ENCODE assay signal across 25 mouse cellular contexts in genomic region chr4:103700392-103700791, GRCm38 (mm10).
DNase-seq lines count a peak whose midpoint lies in the region; ATAC-seq and TF ChIP-seq lines count a peak whose summit lies in the region.
"Had no signal": no experiment of that assay in that cellular context is flagged by ENCODE, and none has a peak within 500 bp of the region (broad histone marks: within the 10 kb centered on the region; RNA-seq: fewer than 3 reads in every experiment).

No protein-coding gene starts in this region.

- H3K4me2 ChIP-seq in forebrain, embryonic 16.5 days (ENCODE audit: low read length): no peak overlapping the region
- H3K4me2 ChIP-seq in forebrain, embryonic 11.5 days (ENCODE audit: low read depth, low read length, severe bottlenecking): no peak overlapping the region
- no peak overlapping the region for H3K4me2 ChIP-seq in neural tube, embryonic 11.5 days (ENCODE audit: low read depth)
- no peak overlapping the region for H3K4me2 ChIP-seq in hindbrain, postnatal 0 days (ENCODE audit: low read depth, low read length)
- no peak overlapping the region for H3K4me2 ChIP-seq in midbrain, postnatal 0 days (ENCODE audit: low read depth, low read length, poor library complexity, severe bottlenecking)
- H3K4me2 ChIP-seq: heart, embryonic 15.5 days; intestine, embryonic 15.5 days; limb, embryonic 13.5 days; liver, embryonic 12.5 days; neural tube, embryonic 13.5 days; stomach, embryonic 15.5 days had no signal

- intact Hi-C loops in heart, postnatal 36 days (cut with DNase I): no loop called here

- H3K9me3 ChIP-seq in forebrain, embryonic 16.5 days (ENCODE audit: control insufficient read depth, low read length): no peaks in the 10 kb centered on the region
- no peaks in the 10 kb centered on the region for H3K9me3 ChIP-seq in forebrain, embryonic 11.5 days (ENCODE audit: control insufficient read depth, low read length)
- H3K9me3 ChIP-seq in neural tube, embryonic 11.5 days (ENCODE audit: control insufficient read depth, low read length): no peaks in the 10 kb centered on the region
- H3K9me3 ChIP-seq in hindbrain, postnatal 0 days (ENCODE audit: low read length): no peaks in the 10 kb centered on the region
- H3K9me3 ChIP-seq in midbrain, postnatal 0 days (ENCODE audit: low read length): no peaks in the 10 kb centered on the region
- H3K9me3 ChIP-seq: embryonic facial prominence, embryonic 10.5 days; heart, embryonic 15.5 days; intestine, embryonic 15.5 days; limb, embryonic 13.5 days; liver, embryonic 12.5 days; neural tube, embryonic 13.5 days; stomach, embryonic 15.5 days had no signal

- peak; percentile 50 for TF ChIP-seq CTCF in hindbrain, postnatal 0 days (IDR thresholded peaks at IDR 0.05; ENCODE audit: low read depth)
- TF ChIP-seq CTCF in midbrain, postnatal 0 days (IDR thresholded peaks at IDR 0.05): peak; percentile 42

- H3K27ac ChIP-seq in forebrain, embryonic 16.5 days (ENCODE audit: low read length): peak overlapping the region; percentile 47
- no peak overlapping the region for H3K27ac ChIP-seq in forebrain, embryonic 11.5 days (ENCODE audit: low read depth, low read length)
- H3K27ac ChIP-seq in neural tube, embryonic 11.5 days (ENCODE audit: low read depth, low read length): no peak overlapping the region
- no peak overlapping the region; the same call in 1 of the 2 replicates for H3K27ac ChIP-seq in hindbrain, postnatal 0 days
- H3K27ac ChIP-seq in midbrain, postnatal 0 days (ENCODE audit: low read depth, low read length): 0 out of 2 replicates have a peak overlapping the region, but pooled peaks have one; percentile 8
- H3K27ac ChIP-seq: embryonic facial prominence, embryonic 10.5 days; heart, embryonic 15.5 days; intestine, embryonic 15.5 days; limb, embryonic 13.5 days; liver, embryonic 12.5 days; neural tube, embryonic 13.5 days; stomach, embryonic 15.5 days had no signal

- ATAC-seq in forebrain, embryonic 16.5 days: no peak
- no peak for ATAC-seq in forebrain, embryonic 11.5 days (replicated peaks; ENCODE audit: low FRiP score)
- no peak for ATAC-seq in neural tube, embryonic 11.5 days (ENCODE audit: insufficient read depth, low FRiP score, low TSS enrichment)
- peak; percentile 58; the same call in 1 of the 2 replicates for ATAC-seq in hindbrain, postnatal 0 days
- ATAC-seq in midbrain, postnatal 0 days (ENCODE audit: low FRiP score): 0 out of 2 replicates have a peak, but pooled peaks have one; percentile 47
- ATAC-seq: CD4-positive, CD25-positive, alpha-beta regulatory T cell, adult 4 months; intestine, embryonic 15.5 days; liver, embryonic 12.5 days had no signal

- H3K36me3 ChIP-seq in forebrain, embryonic 16.5 days (ENCODE audit: control insufficient read depth, insufficient read depth): no peaks in the 10 kb centered on the region
- H3K36me3 ChIP-seq in forebrain, embryonic 11.5 days (ENCODE audit: control insufficient read depth, insufficient read depth, low read length): no peaks in the 10 kb centered on the region
- no peaks in the 10 kb centered on the region for H3K36me3 ChIP-seq in neural tube, embryonic 11.5 days (ENCODE audit: control insufficient read depth, insufficient read depth, low read length)
- H3K36me3 ChIP-seq in hindbrain, postnatal 0 days (ENCODE audit: insufficient read depth, low read length): no peaks in the 10 kb centered on the region
- no peaks in the 10 kb centered on the region for H3K36me3 ChIP-seq in midbrain, postnatal 0 days (ENCODE audit: insufficient read depth, low read length)
- H3K36me3 ChIP-seq: embryonic facial prominence, embryonic 10.5 days; heart, embryonic 15.5 days; intestine, embryonic 15.5 days; limb, embryonic 13.5 days; liver, embryonic 12.5 days; neural tube, embryonic 13.5 days; stomach, embryonic 15.5 days had no signal

- H3K9ac ChIP-seq in forebrain, embryonic 16.5 days (replicated peaks; ENCODE audit: low read depth, low read length): no peak overlapping the region
- H3K9ac ChIP-seq in forebrain, embryonic 11.5 days (ENCODE audit: low read length): no peak overlapping the region
- no peak overlapping the region for H3K9ac ChIP-seq in neural tube, embryonic 11.5 days (ENCODE audit: low read length)
- no peak overlapping the region for H3K9ac ChIP-seq in hindbrain, postnatal 0 days (replicated peaks; ENCODE audit: low read length)
- no peak overlapping the region for H3K9ac ChIP-seq in midbrain, postnatal 0 days (replicated peaks; ENCODE audit: low read length, poor library complexity, severe bottlenecking)
- H3K9ac ChIP-seq: heart, embryonic 15.5 days; intestine, embryonic 15.5 days; limb, embryonic 13.5 days; liver, embryonic 12.5 days; neural tube, embryonic 13.5 days; stomach, embryonic 15.5 days had no signal

- peaks cover 12% of the 10 kb centered on the region for H3K4me1 ChIP-seq in forebrain, embryonic 16.5 days (replicated peaks; ENCODE audit: control insufficient read depth, insufficient read depth, low read length)
- H3K4me1 ChIP-seq in forebrain, embryonic 11.5 days (replicated peaks; ENCODE audit: control insufficient read depth, insufficient read depth, low read length): no peaks in the 10 kb centered on the region
- no peaks in the 10 kb centered on the region for H3K4me1 ChIP-seq in neural tube, embryonic 11.5 days (ENCODE audit: control insufficient read depth, insufficient read depth, low read length)
- H3K4me1 ChIP-seq in hindbrain, postnatal 0 days (ENCODE audit: insufficient read depth, low read length): peaks cover 8% of the 10 kb centered on the region; the same call in 1 of the 2 replicates
- peaks cover 5% of the 10 kb centered on the region; the same call in 1 of the 2 replicates for H3K4me1 ChIP-seq in midbrain, postnatal 0 days (ENCODE audit: insufficient read depth, low read length)
- H3K4me1 ChIP-seq: heart, embryonic 15.5 days; intestine, embryonic 15.5 days; limb, embryonic 13.5 days; liver, embryonic 12.5 days; stomach, embryonic 15.5 days had no signal

- WGBS in forebrain, embryonic 16.5 days: 50% methylated on average over 6 of the region's 6 CpGs
- WGBS in forebrain, embryonic 11.5 days: 69% methylated on average over 6 of the region's 6 CpGs
- 63% methylated on average over 6 of the region's 6 CpGs for WGBS in neural tube, embryonic 11.5 days
- WGBS in hindbrain, postnatal 0 days: 40% methylated on average over 6 of the region's 6 CpGs
- WGBS in midbrain, postnatal 0 days: 18% methylated on average over 6 of the region's 6 CpGs

- no peaks in the 10 kb centered on the region for H3K27me3 ChIP-seq in forebrain, embryonic 16.5 days (replicated peaks; ENCODE audit: control insufficient read depth, insufficient read depth, low read length)
- no peaks in the 10 kb centered on the region for H3K27me3 ChIP-seq in forebrain, embryonic 11.5 days (ENCODE audit: control insufficient read depth, insufficient read depth, low read length)
- no peaks in the 10 kb centered on the region for H3K27me3 ChIP-seq in neural tube, embryonic 11.5 days (ENCODE audit: control insufficient read depth, insufficient read depth, low read length)
- no peaks in the 10 kb centered on the region for H3K27me3 ChIP-seq in hindbrain, postnatal 0 days (ENCODE audit: insufficient read depth, low read length)
- no peaks in the 10 kb centered on the region for H3K27me3 ChIP-seq in midbrain, postnatal 0 days (ENCODE audit: insufficient read depth, low read length)
- H3K27me3 ChIP-seq: heart, embryonic 15.5 days; limb, embryonic 13.5 days; liver, embryonic 12.5 days; neural tube, embryonic 13.5 days; stomach, embryonic 15.5 days had no signal

- no peak for DNase-seq in forebrain, embryonic 11.5 days (ENCODE audit: low spot score)
- peak; percentile 24 for DNase-seq in neural tube, embryonic 11.5 days (ENCODE audit: low spot score)
- no peak for DNase-seq in neural tube, embryonic 10.5 days (ENCODE audit: extremely low spot score, low spot score)
- peak; percentile 20 for DNase-seq in hindbrain, postnatal 0 days (ENCODE audit: low spot score)
- DNase-seq in midbrain, postnatal 0 days (ENCODE audit: low spot score): peak; percentile 28
- DNase-seq in heart, postnatal 36 days: no peak
- DNase-seq in heart, adult 9 months (ENCODE audit: low spot score in 2 of 2): no peak
- DNase-seq: adrenal gland, postnatal 36 days; cerebellum, adult 11 months; cerebellum, adult 9-11 months; heart, postnatal 4 days; kidney, adult 8-10 months; kidney, postnatal 10 days; layer of hippocampus, postnatal 36 days; lung, adult 18-20 months; thymus, postnatal 4 days had no signal

- H3K4me3 ChIP-seq in forebrain, embryonic 16.5 days (replicated peaks; ENCODE audit: low read length): no peak overlapping the region
- H3K4me3 ChIP-seq in forebrain, embryonic 11.5 days (ENCODE audit: low read depth, low read length): no peak overlapping the region
- no peak overlapping the region for H3K4me3 ChIP-seq in neural tube, embryonic 11.5 days (ENCODE audit: low read depth, low read length)
- no peak overlapping the region for H3K4me3 ChIP-seq in hindbrain, postnatal 0 days (ENCODE audit: low read length)
- H3K4me3 ChIP-seq in midbrain, postnatal 0 days (ENCODE audit: low read depth, low read length): no peak overlapping the region
- H3K4me3 ChIP-seq: embryonic facial prominence, embryonic 10.5 days; heart, embryonic 15.5 days; intestine, embryonic 15.5 days; limb, embryonic 13.5 days; liver, embryonic 12.5 days; neural tube, embryonic 13.5 days; stomach, embryonic 15.5 days had no signal

Comparison
In these comparisons a context has a peak if more than half of its experiments do, and no peak if none do; other contexts are left out.
1. H3K27ac ChIP-seq: peak in forebrain, embryonic 16.5 days (single experiment) and midbrain, postnatal 0 days (single experiment); none in forebrain, embryonic 11.5 days (single experiment), neural tube, embryonic 11.5 days (single experiment) and hindbrain, postnatal 0 days (single experiment).
2. DNase-seq: peak in neural tube, embryonic 11.5 days (single experiment), hindbrain, postnatal 0 days (single experiment) and midbrain, postnatal 0 days (single experiment); none in forebrain, embryonic 11.5 days (single experiment), neural tube, embryonic 10.5 days (single experiment), heart, postnatal 36 days (0 of 2) and heart, adult 9 months (0 of 2).
3. ATAC-seq: peak in hindbrain, postnatal 0 days (single experiment) and midbrain, postnatal 0 days (single experiment); none in forebrain, embryonic 16.5 days (single experiment), forebrain, embryonic 11.5 days (single experiment) and neural tube, embryonic 11.5 days (single experiment).